Mouse (Mus musculus) heart, embryonic 13.5 days (tissue): ENCODE results near the gene Pacs1. TPM values are rescaled to one million over a fixed set of nuclear protein-coding genes. Genes with fewer than 3 reads are reported as not detected.
"Not testable (repeated sequence)": the region's sequence is repeated elsewhere in the genome, so short reads cannot be mapped to it uniquely, and the experiment has no call there.

Source experiments
- ATAC-seq: fragments of 200-750 bp; cut with Nextera tagmentation; 2 replicates; pipeline ENCODE4 v1.8.0; 2017; ENCODE audit warnings: moderate TSS enrichment; ENCODE audit not compliant: insufficient number of reproducible peaks, low FRiP score, low TSS enrichment; ENCODE audit errors: extremely low read depth
- H3K27ac ChIP-seq: fragments of 300-500 bp; sonication (generic); replicated peaks from 2 replicates; pipeline ENCODE4 v1.5.1; 2015; ENCODE audit warnings: moderate library complexity, mild to moderate bottlenecking, inconsistent platforms
- H3K27me3 ChIP-seq: fragments of 300-500 bp; sonication (generic); replicated peaks from 2 replicates; pipeline ENCODE4 v1.6.1; 2015; ENCODE audit warnings: mild to moderate bottlenecking, inconsistent platforms
- H3K36me3 ChIP-seq: fragments of 300-500 bp; sonication (generic); 2 replicates; pipeline ENCODE4 v1.6.1; 2015; ENCODE audit warnings: mild to moderate bottlenecking, inconsistent platforms
- H3K4me1 ChIP-seq: fragments of 300-500 bp; sonication (generic); 2 replicates; pipeline ENCODE4 v1.6.1; 2015; ENCODE audit warnings: inconsistent platforms
- H3K4me2 ChIP-seq: fragments of 300-500 bp; sonication (generic); 2 replicates; pipeline ENCODE4 v1.6.1; 2015; ENCODE audit warnings: inconsistent platforms, mild to moderate bottlenecking, moderate library complexity
- H3K4me3 ChIP-seq: fragments of 300-500 bp; sonication (generic); 2 replicates; pipeline ENCODE4 v1.5.1; 2015; ENCODE audit warnings: moderate library complexity, mild to moderate bottlenecking, inconsistent platforms
- H3K9ac ChIP-seq: fragments of 300-500 bp; sonication (generic); 2 replicates; pipeline ENCODE4 v1.6.1; 2015; ENCODE audit warnings: inconsistent platforms, mild to moderate bottlenecking, moderate library complexity
- H3K9me3 ChIP-seq: fragments of 300-500 bp; sonication (generic); 2 replicates; pipeline ENCODE4 v1.6.1; 2016; ENCODE audit warnings: inconsistent platforms
- WGBS: fragments of 180-500 bp; shearing (Covaris S2); methylation state at CpG from one replicate; pipeline ENCODE4 v1.1.7; 2015; ENCODE audit warnings: mixed read lengths; 5-methylcytosine and 5-hydroxymethylcytosine counted together
- polyA plus RNA-seq: library from polyadenylated mRNA; unstranded; fragments of >200 nt; fragmentation: Nextera tagmentation; extraction: Ambion mirVana; gene quantifications from 2 replicates; pipeline ENCODE4 v1.2.1, GENCODE M21; 2015

Gene Pacs1
- polyA plus RNA-seq, 1 experiment from 2014 or later = 18.6 TPM

- 81% methylated on average over 5 of the region's 5 CpGs for WGBS
- no peaks in the 10 kb centered on the region for H3K27me3 ChIP-seq
- H3K4me1 ChIP-seq = peaks cover 58% of the 10 kb centered on the region
- no peak overlapping the region for H3K4me2 ChIP-seq
- H3K27ac ChIP-seq = no peak overlapping the region
- H3K4me3 ChIP-seq = no peak overlapping the region
- no peak overlapping the region for H3K9ac ChIP-seq
- H3K9me3 ChIP-seq = no peaks in the 10 kb centered on the region
- no peaks in the 10 kb centered on the region for H3K36me3 ChIP-seq
- ATAC-seq = no peak
Measured at GRCm38 (mm10) chr19:5267015-5267414, 5.9 kb downstream of the Pacs1 start.

- Histone ChIP-seq H3K27ac (no peak overlapping the region), H3K4me2 (no peak overlapping the region), H3K9me3 (no peaks in the 10 kb centered on the region), H3K27me3 (no peaks in the 10 kb centered on the region), H3K9ac (no peak overlapping the region), H3K36me3 (peaks cover 8% of the 10 kb centered on the region), H3K4me1 (peaks cover 27% of the 10 kb centered on the region), H3K4me3 (no peak overlapping the region)
- ATAC-seq = no peak
- 53% methylated on average over 3 of the region's 3 CpGs for WGBS
Measured at GRCm38 (mm10) chr19:5257140-5257539, 15.8 kb downstream of the Pacs1 start.

DNA sequence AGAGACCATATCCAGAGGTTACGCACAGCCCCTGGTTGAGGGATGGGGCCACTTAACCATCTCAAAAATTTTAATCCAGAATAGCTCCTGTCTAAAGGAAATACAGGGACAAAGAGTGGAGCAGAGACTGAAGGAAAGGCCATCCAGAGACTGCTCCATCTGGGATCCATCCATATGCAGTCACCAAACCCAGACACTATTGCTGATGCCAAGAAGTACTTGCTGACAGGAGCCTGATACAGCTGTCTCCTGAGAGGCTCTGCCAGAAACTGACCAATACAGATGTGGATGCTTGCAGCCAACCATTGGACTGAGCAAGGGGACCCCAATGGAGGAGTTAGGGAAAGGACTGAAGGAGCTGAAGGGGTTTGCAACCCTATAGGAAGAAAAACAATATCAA, 35.9 kb downstream of the Pacs1 start:
- H3K27ac ChIP-seq, H3K9me3 ChIP-seq, H3K9ac ChIP-seq, ATAC-seq, H3K36me3 ChIP-seq, H3K27me3 ChIP-seq, H3K4me3 ChIP-seq, H3K4me2 ChIP-seq, H3K4me1 ChIP-seq: not testable (repeated sequence)
- 81% methylated on average over 1 of the region's 1 CpGs for WGBS

GRCm38 (mm10) chr19:5232696-5233095, 40.2 kb downstream of the Pacs1 start:
- ATAC-seq = no peak
- no peak overlapping the region for H3K27ac ChIP-seq
- no peaks in the 10 kb centered on the region for H3K27me3 ChIP-seq
- H3K4me1 ChIP-seq = 0 out of 2 replicates have a peak, but pooled peaks cover 9% of the 10 kb centered on the region
- no peaks in the 10 kb centered on the region for H3K9me3 ChIP-seq
- no peaks in the 10 kb centered on the region for H3K36me3 ChIP-seq
- no peak overlapping the region for H3K4me2 ChIP-seq
- 85% methylated on average over 4 of the region's 4 CpGs for WGBS
- H3K4me3 ChIP-seq = no peak overlapping the region
- H3K9ac ChIP-seq = no peak overlapping the region

DNA sequence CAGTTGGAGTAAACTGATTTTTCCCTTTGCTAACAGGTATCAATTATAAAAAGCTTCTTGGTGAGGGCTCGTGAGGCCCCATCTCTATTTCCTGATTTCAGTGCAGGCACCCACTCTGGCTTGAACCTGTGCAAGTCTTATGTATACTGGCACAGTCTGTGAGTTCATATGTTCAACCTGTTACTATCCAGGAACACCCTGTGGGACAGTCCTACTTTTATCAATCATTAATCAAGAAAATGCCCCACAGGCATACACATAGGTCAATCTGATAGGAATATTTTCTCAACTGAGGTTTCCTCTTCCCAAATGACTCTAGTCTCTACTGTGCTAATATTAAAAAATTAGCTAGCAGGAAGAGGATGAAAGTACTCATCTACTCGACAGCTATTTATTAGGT, 42.8 kb downstream of the Pacs1 start:
- Histone ChIP-seq H3K4me2 (no peak overlapping the region), H3K4me1 (0 out of 2 replicates have a peak, but pooled peaks cover 6% of the 10 kb centered on the region), H3K9ac (no peak overlapping the region), H3K27me3 (no peaks in the 10 kb centered on the region), H3K4me3 (no peak overlapping the region), H3K9me3 (no peaks in the 10 kb centered on the region), H3K36me3 (no peaks in the 10 kb centered on the region), H3K27ac (no peak overlapping the region)
- no peak for ATAC-seq
- WGBS = 69% methylated on average over 2 of the region's 2 CpGs

DNA sequence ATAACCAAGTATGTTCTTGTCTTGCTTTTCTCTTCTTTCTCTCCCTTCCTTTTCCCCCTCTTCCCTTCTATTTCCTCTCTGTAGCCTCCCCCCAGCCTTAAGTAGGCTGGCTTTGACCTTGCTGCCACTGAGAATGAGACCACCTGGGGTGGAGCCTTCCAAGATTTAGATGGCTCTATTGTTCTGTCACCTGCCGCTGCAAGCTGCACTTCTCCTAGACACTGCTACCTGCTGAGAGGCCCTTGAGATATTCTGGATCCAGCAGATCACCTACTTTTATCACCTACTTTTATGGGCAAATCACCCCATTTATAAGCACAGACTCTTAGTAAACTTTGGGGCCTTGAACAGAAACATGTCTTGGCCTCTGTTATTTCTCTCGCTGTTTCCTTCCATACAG, 48.3 kb downstream of the Pacs1 start:
- no peaks in the 10 kb centered on the region for H3K27me3 ChIP-seq
- no peak overlapping the region for H3K9ac ChIP-seq
- no peaks in the 10 kb centered on the region for H3K9me3 ChIP-seq
- H3K27ac ChIP-seq = no peak overlapping the region
- no peaks in the 10 kb centered on the region for H3K36me3 ChIP-seq
- H3K4me3 ChIP-seq = no peak overlapping the region
- no peak overlapping the region for H3K4me2 ChIP-seq
- ATAC-seq = no peak
- WGBS = 63% methylated on average over 2 of the region's 2 CpGs
- H3K4me1 ChIP-seq = peaks cover 14% of the 10 kb centered on the region

DNA sequence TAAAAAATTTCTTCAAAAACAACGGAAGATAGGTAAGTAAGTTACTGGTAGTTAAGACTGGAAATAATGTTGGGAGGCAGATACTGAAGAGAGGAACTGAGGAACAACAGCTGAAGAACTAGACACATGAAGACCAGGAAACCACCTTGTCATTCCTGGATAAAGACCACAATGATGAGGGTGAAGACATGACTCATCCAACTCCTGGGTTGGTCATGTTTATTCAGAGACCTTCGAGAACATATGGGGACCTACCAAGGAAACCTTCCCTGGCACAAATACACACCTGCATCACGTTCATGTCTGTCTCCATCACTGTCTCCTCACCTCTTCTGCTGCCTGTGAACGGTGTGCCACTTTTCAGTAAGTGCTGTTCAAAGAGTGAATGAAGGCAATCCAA, 48.8 kb downstream of the Pacs1 start:
- no peak overlapping the region for H3K4me3 ChIP-seq
- no peak overlapping the region for H3K9ac ChIP-seq
- WGBS = 74% methylated on average over 4 of the region's 4 CpGs
- ATAC-seq = no peak
- H3K36me3 ChIP-seq = no peaks in the 10 kb centered on the region
- no peak overlapping the region for H3K4me2 ChIP-seq
- peaks cover 14% of the 10 kb centered on the region for H3K4me1 ChIP-seq
- no peaks in the 10 kb centered on the region for H3K9me3 ChIP-seq
- H3K27ac ChIP-seq = no peak overlapping the region
- no peaks in the 10 kb centered on the region for H3K27me3 ChIP-seq

DNA sequence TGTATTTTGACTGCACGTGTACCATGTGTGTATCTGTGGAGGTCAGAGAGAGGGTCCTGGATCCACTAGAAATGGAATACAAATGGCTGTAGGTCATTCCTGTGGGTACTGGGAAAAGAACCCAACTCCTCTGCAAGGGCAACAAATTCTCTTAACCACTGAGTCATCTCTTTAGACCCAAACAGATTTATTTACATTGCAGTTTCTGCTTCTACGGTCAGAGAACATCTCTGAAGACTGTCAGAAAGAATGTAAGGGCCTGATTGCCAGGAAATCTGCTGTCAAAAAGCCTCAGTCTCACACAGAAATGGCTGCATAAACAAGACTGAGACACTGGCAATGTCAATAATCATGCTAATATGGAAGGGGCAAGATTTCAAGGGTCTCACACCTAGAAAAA, 51.0 kb downstream of the Pacs1 start:
- Histone ChIP-seq H3K4me1 (peaks cover 14% of the 10 kb centered on the region), H3K27me3 (no peaks in the 10 kb centered on the region), H3K27ac (no peak overlapping the region), H3K4me2 (no peak overlapping the region), H3K4me3 (no peak overlapping the region), H3K36me3 (no peaks in the 10 kb centered on the region), H3K9me3 (no peaks in the 10 kb centered on the region), H3K9ac (no peak overlapping the region)
- WGBS = 68% methylated on average over 2 of the region's 2 CpGs
- ATAC-seq = no peak

GRCm38 (mm10) chr19:5221219-5221723, 51.6 kb downstream of the Pacs1 start:
- not testable (repeated sequence) for H3K27me3 ChIP-seq, H3K4me2 ChIP-seq, H3K4me3 ChIP-seq, H3K9me3 ChIP-seq, H3K36me3 ChIP-seq, H3K9ac ChIP-seq, H3K27ac ChIP-seq, ATAC-seq
- H3K4me1 ChIP-seq = peaks cover 14% of the 10 kb centered on the region
- 24% methylated on average over 2 of the region's 2 CpGs for WGBS

GRCm38 (mm10) chr19:5220389-5220788, 52.5 kb downstream of the Pacs1 start:
- Histone ChIP-seq H3K4me1 (peaks cover 14% of the 10 kb centered on the region), H3K9me3 (no peaks in the 10 kb centered on the region), H3K36me3 (no peaks in the 10 kb centered on the region; the same call in 1 of the 2 replicates), H3K4me3 (no peak overlapping the region), H3K27ac (no peak overlapping the region), H3K27me3 (no peaks in the 10 kb centered on the region), H3K9ac (no peak overlapping the region), H3K4me2 (no peak overlapping the region)
- WGBS = 75% methylated on average over 3 of the region's 3 CpGs
- no peak for ATAC-seq

- Histone ChIP-seq H3K27ac (no peak overlapping the region), H3K9me3 (no peaks in the 10 kb centered on the region), H3K27me3 (no peaks in the 10 kb centered on the region), H3K4me3 (no peak overlapping the region), H3K9ac (no peak overlapping the region), H3K36me3 (no peaks in the 10 kb centered on the region), H3K4me2 (no peak overlapping the region), H3K4me1 (peaks cover 6% of the 10 kb centered on the region; the same call in 1 of the 2 replicates)
- no peak for ATAC-seq
- WGBS = 78% methylated on average over 2 of the region's 2 CpGs
Measured at GRCm38 (mm10) chr19:5201691-5202090, 71.2 kb downstream of the Pacs1 start.

- H3K4me1 ChIP-seq, H3K27ac ChIP-seq, H3K4me3 ChIP-seq, H3K27me3 ChIP-seq, H3K36me3 ChIP-seq, H3K4me2 ChIP-seq, H3K9me3 ChIP-seq, ATAC-seq, H3K9ac ChIP-seq: not testable (repeated sequence)
- WGBS = 84% methylated on average over 4 of the region's 4 CpGs
Measured at GRCm38 (mm10) chr19:5200617-5201016, 72.3 kb downstream of the Pacs1 start.
